Mouse (Mus musculus) olfactory bulb, adult 2 months (tissue): ENCODE data around the gene Cpne1. TPM values are rescaled to one million over a fixed set of nuclear protein-coding genes. Genes with fewer than 3 reads are reported as not detected.
A peak's percentile ranks its signal among the peaks of the same experiment; 100 is the strongest.

Source experiments
- H3K27ac ChIP-seq: fragments of 200-500 bp; 2 replicates; pipeline ENCODE4 v1.5.1; 2012; ENCODE audit warnings: low read depth, low read length; ENCODE audit not compliant: insufficient read depth
- H3K4me1 ChIP-seq: fragments of 200-500 bp; 2 replicates; pipeline ENCODE4 v1.6.1; 2012; ENCODE audit warnings: low read length; ENCODE audit not compliant: control insufficient read depth, insufficient read depth
- H3K4me3 ChIP-seq: fragments of 200-500 bp; 2 replicates; pipeline ENCODE4 v1.5.1; 2012; ENCODE audit warnings: mild to moderate bottlenecking, low read depth, low read length, moderate library complexity; ENCODE audit not compliant: insufficient read depth
- CTCF ChIP-seq: fragments of 200-500 bp; IDR thresholded peaks from 2 replicates; pipeline ENCODE4 v1.5.1; 2012; ENCODE audit warnings: low read depth, mild to moderate bottlenecking, low read length, moderate library complexity; ENCODE audit not compliant: insufficient read depth
- POLR2A ChIP-seq: fragments of 200-500 bp; IDR thresholded peaks from 2 replicates; pipeline ENCODE4 v1.6.1; 2012; ENCODE audit warnings: mild to moderate bottlenecking, low read depth, low read length, moderate library complexity; ENCODE audit not compliant: insufficient read depth
- WGBS: fragments of 180-500 bp; shearing (Covaris S2); methylation state at CpG from one replicate; pipeline ENCODE4 v1.1.7; 2018; 5-methylcytosine and 5-hydroxymethylcytosine counted together
- polyA plus RNA-seq: library from polyadenylated mRNA; stranded (reverse); fragments of >200 nt; gene quantifications from 2 replicates; pipeline ENCODE4 v1.2.4, GENCODE M21; 2012; ENCODE audit warnings: low replicate concordance; ENCODE audit not compliant: missing spikeins, insufficient read depth, insufficient read length

Cpne1 gene
- not detected in 2 replicates for polyA plus RNA-seq

- H3K4me1 ChIP-seq: peaks cover 2% of the 10 kb centered on the region; the same call in 1 of the 2 replicates
- H3K4me3 ChIP-seq: peak within 1 kb of the TSS; percentile 85
- peak within 1 kb of the TSS; percentile 87 for H3K27ac ChIP-seq
- under 1% methylated on average over 74 of the region's 74 CpGs for WGBS
- TF ChIP-seq POLR2A (peak; percentile 92), CTCF (no peak)
These were observed at the start of gene Cpne1, which contains the start of gene Rbm12 for GRCm38 (mm10) chr2:156111358-156112079. TSS of gene Cpne1 (minus strand) at chr2:156111965. TSS of gene Rbm12 (minus strand) at chr2:156111978.

DNA sequence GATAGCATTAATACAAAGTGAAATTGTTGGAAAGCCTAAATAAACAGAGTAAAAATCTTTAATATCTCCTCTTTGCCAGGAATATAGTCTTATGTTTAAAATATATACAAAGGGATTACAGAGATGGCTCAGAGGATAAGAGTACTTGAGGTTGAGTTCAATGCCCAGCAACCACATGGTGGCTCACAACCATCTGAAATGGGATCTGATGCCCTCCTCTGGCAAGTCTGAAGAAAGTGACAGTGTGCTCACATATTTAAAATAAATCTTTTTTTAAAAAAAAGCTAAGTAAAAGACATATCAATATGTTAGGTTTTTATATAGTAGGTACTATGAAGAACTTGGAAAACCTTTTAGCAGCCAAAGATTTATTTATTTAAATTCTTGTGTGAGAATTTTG lies 39.8 kb upstream of the Cpne1 start:
- Histone ChIP-seq H3K27ac (no peak overlapping the region), H3K4me3 (no peak overlapping the region), H3K4me1 (no peaks in the 10 kb centered on the region)
- TF ChIP-seq CTCF (no peak), POLR2A (no peak)

- Histone ChIP-seq H3K27ac (no peak overlapping the region), H3K4me1 (peaks cover 3% of the 10 kb centered on the region; the same call in 1 of the 2 replicates), H3K4me3 (no peak overlapping the region)
- WGBS: 73% methylated on average over 3 of the region's 3 CpGs
- no peak for TF ChIP-seq POLR2A
- TF ChIP-seq CTCF: no peak
These were observed 35.7 kb upstream of the Cpne1 start for GRCm38 (mm10) chr2:156147316-156147915.

DNA sequence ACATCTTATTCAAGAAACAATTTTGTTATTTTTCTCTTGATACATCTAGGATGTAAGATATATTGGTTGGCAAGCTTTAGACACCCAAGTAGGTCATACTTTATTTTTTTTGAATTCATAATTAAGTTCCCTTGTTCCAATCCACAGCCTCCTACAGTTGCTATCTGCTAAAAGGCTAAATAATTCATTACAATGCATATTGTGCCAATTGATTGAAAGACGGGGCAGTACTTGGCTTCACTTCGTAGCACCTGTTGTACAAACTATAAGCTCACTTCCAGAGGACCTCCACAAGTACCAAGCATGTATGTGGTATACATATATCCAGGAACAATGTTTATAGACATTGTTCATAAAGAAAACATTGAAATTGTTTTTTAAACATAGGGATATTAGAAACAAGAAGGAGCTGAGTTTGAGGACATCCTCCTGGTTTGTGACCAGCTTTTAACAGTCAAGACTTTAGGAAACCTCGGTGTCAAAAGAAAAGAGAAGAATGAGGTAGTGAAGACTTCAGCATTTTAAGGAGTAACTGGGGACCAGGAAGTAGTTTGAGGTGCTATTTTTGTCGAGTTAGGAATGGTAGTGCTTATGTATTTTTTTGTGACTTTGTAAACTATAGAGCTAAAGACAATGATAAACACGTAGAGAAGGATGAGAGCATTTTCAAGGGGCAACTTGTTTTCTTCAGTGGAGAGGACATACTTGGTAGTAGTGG lies 34.7 kb upstream of the Cpne1 start:
- WGBS: 48% methylated on average over 5 of the region's 5 CpGs
- peaks cover 3% of the 10 kb centered on the region; the same call in 1 of the 2 replicates for H3K4me1 ChIP-seq
- no peak overlapping the region for H3K4me3 ChIP-seq
- no peak for TF ChIP-seq CTCF
- H3K27ac ChIP-seq: no peak overlapping the region

GRCm38 (mm10) chr2:156145486-156146130 lies 33.8 kb upstream of the Cpne1 start:
- WGBS: 45% methylated on average over 11 of the region's 11 CpGs
- no peak overlapping the region for H3K4me3 ChIP-seq
- peaks cover 3% of the 10 kb centered on the region; the same call in 1 of the 2 replicates for H3K4me1 ChIP-seq
- no peak for TF ChIP-seq POLR2A
- TF ChIP-seq CTCF: no peak
- H3K27ac ChIP-seq: no peak overlapping the region

DNA sequence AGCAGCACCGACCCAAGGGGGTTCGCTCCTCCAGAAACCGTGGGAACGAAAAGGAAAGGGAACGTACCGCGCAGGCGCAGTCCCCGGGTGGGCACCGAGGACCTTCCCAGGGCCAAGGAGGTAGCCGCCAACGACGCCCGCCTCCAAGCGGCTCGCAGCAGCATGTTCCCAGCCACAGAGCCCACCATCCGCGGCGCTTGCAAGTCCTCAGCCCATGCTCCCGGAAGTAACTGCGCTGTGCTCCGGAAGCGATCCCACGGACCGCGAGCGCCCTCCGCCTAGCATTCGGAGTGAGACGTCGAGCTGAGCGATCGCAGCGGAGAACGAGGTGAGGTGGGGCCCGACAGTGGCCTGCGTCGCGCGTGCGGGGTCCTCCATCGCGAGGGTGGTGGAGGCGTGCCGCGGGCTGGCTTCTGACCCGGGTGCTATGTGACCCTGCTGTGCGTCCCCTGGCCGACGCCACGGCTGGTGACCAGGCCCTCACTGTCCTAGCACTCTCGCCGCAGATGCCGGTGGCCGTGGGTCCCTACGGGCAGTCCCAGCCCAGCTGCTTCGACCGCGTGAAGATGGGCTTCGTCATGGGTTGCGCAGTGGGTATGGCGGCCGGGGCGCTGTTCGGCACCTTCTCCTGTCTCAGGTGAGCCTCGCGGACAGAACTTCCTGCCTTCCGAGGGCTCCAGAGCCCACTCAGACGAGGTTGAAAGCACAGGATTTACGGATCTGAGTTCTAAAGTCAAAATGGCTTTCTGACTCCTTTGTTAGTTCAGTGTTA lies 32.4 kb upstream of the Cpne1 start, which contains the start of the genes Romo1 and Nfs1:
TSS of gene Romo1 (plus strand) at position 87 of the 772 bp plus-strand sequence.
TSS of gene Nfs1 (minus strand) at position 234 of the 772 bp plus-strand sequence.
- TF ChIP-seq CTCF (0 out of 2 replicates have a peak, but pooled peaks have one; percentile 11), POLR2A (peak; percentile 48; the same call in 1 of the 2 replicates)
- Histone ChIP-seq H3K27ac (peak within 1 kb of the TSS; percentile 54), H3K4me1 (peaks cover 3% of the 10 kb centered on the region; the same call in 1 of the 2 replicates), H3K4me3 (peak within 1 kb of the TSS; percentile 66)
- under 1% methylated on average over 67 of the region's 70 CpGs for WGBS

DNA sequence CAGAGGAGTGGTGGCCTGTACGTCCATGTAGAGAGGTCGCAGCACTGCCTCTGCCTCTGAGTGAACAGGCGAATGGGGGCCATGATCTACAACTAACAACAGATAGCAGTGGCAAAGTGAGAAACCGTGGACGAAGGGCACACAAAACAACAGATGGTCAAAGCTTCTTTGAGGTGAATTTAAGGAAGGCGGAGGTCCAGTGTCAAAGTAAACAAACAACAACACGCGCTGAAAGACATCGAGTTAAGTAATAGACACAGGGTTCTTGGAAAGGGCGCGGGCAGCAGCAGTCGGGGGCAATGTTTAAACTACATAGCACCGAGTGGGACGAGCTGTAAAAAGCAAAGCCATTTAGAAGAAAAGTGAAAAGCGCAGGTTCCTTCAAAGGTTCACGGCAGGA lies 31.6 kb upstream of the Cpne1 start:
- Histone ChIP-seq H3K4me3 (peak overlapping the region; percentile 66), H3K27ac (peak overlapping the region; percentile 38; the same call in 1 of the 2 replicates), H3K4me1 (peaks cover 3% of the 10 kb centered on the region; the same call in 1 of the 2 replicates)
- TF ChIP-seq POLR2A (no peak), CTCF (no peak)
- under 1% methylated on average over 16 of the region's 16 CpGs for WGBS

GRCm38 (mm10) chr2:156142820-156143219 lies 31.1 kb upstream of the Cpne1 start:
- Histone ChIP-seq H3K27ac (no peak overlapping the region), H3K4me3 (no peak overlapping the region), H3K4me1 (peaks cover 3% of the 10 kb centered on the region; the same call in 1 of the 2 replicates)
- WGBS: 68% methylated on average over 2 of the region's 2 CpGs
- no peak for TF ChIP-seq CTCF
- no peak for TF ChIP-seq POLR2A
